Mouse (Mus musculus): ENCODE results near the gene Cdkn3. TPM values are rescaled to one million over a fixed set of nuclear protein-coding genes. Genes with fewer than 3 reads are reported as not detected.
"Not testable (repeated sequence)": the region's sequence is repeated elsewhere in the genome, so short reads cannot be mapped to it uniquely, and the experiment has no call there.

Gene Cdkn3
- polyA plus RNA-seq, 1 experiment, result 207 TPM

DNA sequence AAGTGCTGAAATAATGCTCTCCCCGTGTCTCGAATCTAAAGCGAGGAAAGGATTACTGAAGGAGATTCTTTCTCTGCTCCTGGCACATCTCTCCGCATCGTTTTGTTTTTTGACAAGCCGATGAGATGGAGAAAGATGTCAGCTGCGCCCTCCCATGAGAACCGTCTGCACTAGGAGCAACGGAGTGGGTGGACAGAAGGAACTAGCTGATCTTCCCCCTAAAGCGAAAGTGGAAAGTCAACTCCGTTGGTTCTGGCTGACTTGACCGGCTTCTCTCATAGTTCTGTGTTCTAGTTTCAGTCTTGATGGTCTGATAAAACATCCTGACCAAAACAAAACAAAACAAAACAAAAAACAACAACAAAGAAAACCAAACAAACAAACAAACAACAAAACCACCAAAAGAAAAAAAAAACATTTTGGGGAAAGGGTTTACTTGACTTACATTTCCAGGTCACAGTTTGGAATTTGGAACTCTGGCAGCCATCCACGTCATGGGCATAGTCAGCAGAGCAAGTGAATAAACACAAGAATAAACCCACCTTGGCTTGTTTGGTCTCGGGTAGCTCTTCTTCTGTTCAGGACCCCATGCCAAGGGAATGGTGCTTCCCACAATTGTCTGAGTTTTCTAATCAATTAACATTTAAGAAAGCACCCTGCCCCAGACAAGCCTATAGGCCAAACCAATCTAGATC lies 25.4 kb upstream of the Cdkn3 start:
- Histone ChIP-seq H3K36me3 (ENCODE audit: control insufficient read depth, insufficient read depth, low read length) (no peaks in the 10 kb centered on the region), H3K27me3 (ENCODE audit: control insufficient read depth, insufficient read depth, low read length) (no peaks in the 10 kb centered on the region), H3K4me3 (ENCODE audit: control insufficient read depth, low read depth, low read length) (no peak overlapping the region), H3K27ac (ENCODE audit: control insufficient read depth, insufficient read depth, low read depth, low read length) (no peak overlapping the region), H3K4me1 (ENCODE audit: control insufficient read depth, insufficient read depth, low read length) (peaks cover 5% of the 10 kb centered on the region)
- no peak for TF ChIP-seq POLR2A (IDR thresholded peaks at IDR 0.05; ENCODE audit: control insufficient read depth, low read depth, low read length)
- TF ChIP-seq CTCF (IDR thresholded peaks at IDR 0.05; ENCODE audit: control insufficient read depth, insufficient read depth, insufficient replicate concordance, low read depth, low read length), result no peak

DNA sequence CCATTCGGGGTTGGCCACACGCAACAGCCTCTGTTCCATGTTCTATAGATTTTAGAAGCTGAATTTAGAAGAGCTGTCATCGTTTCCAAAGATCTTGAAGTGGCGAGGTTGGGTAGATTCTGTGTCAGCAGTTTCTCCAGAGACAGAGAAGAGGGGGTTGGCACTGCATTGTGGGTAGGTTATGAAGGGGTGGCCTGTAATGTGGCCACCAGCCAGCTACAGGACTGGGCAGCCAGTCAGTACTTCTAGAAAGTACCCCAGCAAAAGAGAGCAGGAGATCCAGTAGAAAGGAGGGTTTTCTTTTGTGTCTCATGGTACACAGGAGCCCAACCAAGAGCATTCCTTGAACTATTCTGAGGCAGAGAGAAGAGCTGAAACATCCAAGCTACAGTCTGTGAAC lies 24.0 kb upstream of the Cdkn3 start:
- Histone ChIP-seq H3K27me3 (ENCODE audit: control insufficient read depth, insufficient read depth, low read length) (no peaks in the 10 kb centered on the region), H3K27ac (ENCODE audit: control insufficient read depth, insufficient read depth, low read depth, low read length) (no peak overlapping the region), H3K4me1 (ENCODE audit: control insufficient read depth, insufficient read depth, low read length) (peaks cover 5% of the 10 kb centered on the region), H3K36me3 (ENCODE audit: control insufficient read depth, insufficient read depth, low read length) (no peaks in the 10 kb centered on the region), H3K4me3 (ENCODE audit: control insufficient read depth, low read depth, low read length) (no peak overlapping the region)
- TF ChIP-seq CTCF (IDR thresholded peaks at IDR 0.05; ENCODE audit: control insufficient read depth, insufficient read depth, insufficient replicate concordance, low read depth, low read length), result no peak
- no peak for TF ChIP-seq POLR2A (IDR thresholded peaks at IDR 0.05; ENCODE audit: control insufficient read depth, low read depth, low read length)

DNA sequence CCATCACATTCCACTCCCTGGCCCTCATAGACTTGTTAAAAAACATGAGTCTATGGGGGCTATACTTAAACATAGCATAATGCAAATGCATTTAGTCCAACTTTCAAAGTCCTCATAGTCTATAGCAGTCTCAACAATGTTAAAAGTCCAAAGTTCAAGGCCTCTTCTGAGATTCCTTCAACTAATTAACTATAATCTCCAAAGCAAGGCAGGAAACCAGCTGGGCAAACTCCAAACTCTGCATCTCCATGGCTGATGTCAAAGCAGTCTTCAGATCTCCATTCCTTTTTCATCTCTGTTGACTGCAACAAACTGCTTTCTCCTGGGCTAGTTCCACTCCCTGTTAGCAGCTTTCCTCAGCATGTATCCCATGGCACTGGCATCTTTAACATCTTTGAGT lies 23.0 kb upstream of the Cdkn3 start:
- H3K4me3 ChIP-seq (ENCODE audit: control insufficient read depth, low read depth, low read length); H3K27me3 ChIP-seq (ENCODE audit: control insufficient read depth, insufficient read depth, low read length); H3K36me3 ChIP-seq (ENCODE audit: control insufficient read depth, insufficient read depth, low read length); H3K27ac ChIP-seq (ENCODE audit: control insufficient read depth, insufficient read depth, low read depth, low read length); H3K4me1 ChIP-seq (ENCODE audit: control insufficient read depth, insufficient read depth, low read length): not testable (repeated sequence)

DNA sequence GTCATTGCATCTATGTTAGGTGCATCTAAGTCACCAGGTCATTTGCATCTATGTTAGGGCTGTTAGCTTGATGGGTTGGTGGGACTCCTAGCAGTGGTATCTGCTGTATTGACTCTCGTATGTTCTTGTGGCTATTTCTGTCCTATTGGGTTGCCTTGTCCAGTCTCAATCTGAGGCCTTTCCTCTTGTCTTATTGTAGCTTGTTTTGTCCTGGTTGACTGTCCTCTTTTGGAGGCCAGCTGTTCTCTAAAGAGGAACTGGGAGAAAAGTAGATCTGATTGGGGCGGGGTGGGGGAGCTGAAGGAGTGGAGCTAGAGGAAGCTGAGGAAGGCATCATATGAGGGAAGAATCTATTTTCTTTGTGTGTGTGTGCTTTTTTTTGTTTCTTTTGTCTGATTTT lies 17.7 kb upstream of the Cdkn3 start:
- no peaks in the 10 kb centered on the region for H3K27me3 ChIP-seq (ENCODE audit: control insufficient read depth, insufficient read depth, low read length)
- no peak overlapping the region for H3K27ac ChIP-seq (ENCODE audit: control insufficient read depth, insufficient read depth, low read depth, low read length)
- no peaks in the 10 kb centered on the region for H3K36me3 ChIP-seq (ENCODE audit: control insufficient read depth, insufficient read depth, low read length)
- no peak overlapping the region for H3K4me3 ChIP-seq (ENCODE audit: control insufficient read depth, low read depth, low read length)
- TF ChIP-seq CTCF (IDR thresholded peaks at IDR 0.05; ENCODE audit: control insufficient read depth, insufficient read depth, insufficient replicate concordance, low read depth, low read length) (no peak), POLR2A (IDR thresholded peaks at IDR 0.05; ENCODE audit: control insufficient read depth, low read depth, low read length) (no peak)
- no peaks in the 10 kb centered on the region for H3K4me1 ChIP-seq (ENCODE audit: control insufficient read depth, insufficient read depth, low read length)

DNA sequence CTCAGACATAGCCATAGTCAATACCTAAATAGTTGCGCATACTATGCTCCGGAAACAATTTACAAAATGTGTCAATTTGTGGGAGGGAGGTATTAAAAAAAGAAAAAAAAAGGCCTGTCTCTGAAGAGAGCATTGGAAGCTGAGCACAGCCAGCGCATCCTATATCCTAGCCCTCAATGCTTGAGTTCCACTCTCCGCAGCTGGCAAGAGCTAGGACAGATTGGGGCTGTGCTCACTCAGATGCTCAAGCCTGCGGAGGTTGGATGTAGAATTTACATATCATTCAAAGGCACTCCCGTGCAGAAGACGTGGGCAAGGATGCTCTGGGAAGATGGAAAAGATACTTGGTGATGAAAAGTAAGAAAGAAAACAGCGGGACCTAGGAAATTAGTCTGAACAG lies 14.9 kb upstream of the Cdkn3 start:
- no peak overlapping the region for H3K4me3 ChIP-seq (ENCODE audit: control insufficient read depth, low read depth, low read length)
- TF ChIP-seq POLR2A (IDR thresholded peaks at IDR 0.05; ENCODE audit: control insufficient read depth, low read depth, low read length), result no peak
- TF ChIP-seq CTCF (IDR thresholded peaks at IDR 0.05; ENCODE audit: control insufficient read depth, insufficient read depth, insufficient replicate concordance, low read depth, low read length), result no peak
- no peaks in the 10 kb centered on the region for H3K4me1 ChIP-seq (ENCODE audit: control insufficient read depth, insufficient read depth, low read length)
- no peak overlapping the region for H3K27ac ChIP-seq (ENCODE audit: control insufficient read depth, insufficient read depth, low read depth, low read length)
- no peaks in the 10 kb centered on the region for H3K27me3 ChIP-seq (ENCODE audit: control insufficient read depth, insufficient read depth, low read length)
- no peaks in the 10 kb centered on the region for H3K36me3 ChIP-seq (ENCODE audit: control insufficient read depth, insufficient read depth, low read length)

DNA sequence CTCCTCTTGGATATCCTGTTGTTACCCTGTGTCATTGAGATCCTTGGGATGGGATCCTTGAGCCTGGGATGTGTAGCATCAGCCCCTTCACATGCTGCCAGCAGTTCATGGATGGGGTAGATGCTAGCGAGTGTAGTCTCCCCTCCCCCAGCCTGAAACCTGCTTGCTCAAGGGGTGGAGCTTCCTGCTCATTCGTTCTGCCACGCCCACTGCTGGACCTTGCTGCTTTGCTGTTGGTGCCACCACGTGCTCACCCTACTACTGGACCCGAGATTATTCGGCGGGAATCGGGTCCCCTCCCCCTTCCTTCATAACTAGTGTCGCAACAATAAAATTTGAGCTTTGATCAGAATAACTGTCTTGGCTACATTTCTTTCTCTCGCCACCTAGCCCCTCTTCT lies 6.0 kb upstream of the Cdkn3 start:
- not testable (repeated sequence) for H3K27me3 ChIP-seq (ENCODE audit: control insufficient read depth, insufficient read depth, low read length); H3K27ac ChIP-seq (ENCODE audit: control insufficient read depth, insufficient read depth, low read depth, low read length); H3K4me3 ChIP-seq (ENCODE audit: control insufficient read depth, low read depth, low read length); H3K4me1 ChIP-seq (ENCODE audit: control insufficient read depth, insufficient read depth, low read length); H3K36me3 ChIP-seq (ENCODE audit: control insufficient read depth, insufficient read depth, low read length)

DNA sequence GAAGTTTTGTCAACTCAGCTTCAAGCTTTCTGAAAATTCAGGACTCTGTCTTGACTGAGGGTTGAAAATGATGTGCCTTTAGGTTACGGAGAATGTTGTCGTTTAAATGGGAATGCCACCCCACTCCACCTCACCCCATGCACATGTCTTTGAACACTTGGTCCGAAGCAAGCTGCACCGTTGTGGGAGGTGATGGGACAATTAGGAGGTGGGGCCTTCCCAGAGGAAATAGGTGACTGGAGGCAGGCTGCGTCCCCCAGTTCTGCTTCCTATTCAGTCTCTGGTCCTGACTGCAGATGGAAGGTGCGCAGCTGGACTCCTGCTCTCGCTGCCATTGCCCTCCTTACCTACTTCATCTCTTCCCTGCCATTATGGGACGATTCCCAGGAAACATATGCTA lies 4.5 kb upstream of the Cdkn3 start:
- no peaks in the 10 kb centered on the region for H3K36me3 ChIP-seq (ENCODE audit: control insufficient read depth, insufficient read depth, low read length)
- no peaks in the 10 kb centered on the region for H3K27me3 ChIP-seq (ENCODE audit: control insufficient read depth, insufficient read depth, low read length)
- TF ChIP-seq CTCF (IDR thresholded peaks at IDR 0.05; ENCODE audit: control insufficient read depth, insufficient read depth, insufficient replicate concordance, low read depth, low read length) (no peak), POLR2A (IDR thresholded peaks at IDR 0.05; ENCODE audit: control insufficient read depth, low read depth, low read length) (no peak)
- H3K4me1 ChIP-seq (ENCODE audit: control insufficient read depth, insufficient read depth, low read length), result peaks cover 7% of the 10 kb centered on the region
- no peak overlapping the region for H3K4me3 ChIP-seq (ENCODE audit: control insufficient read depth, low read depth, low read length)
- no peak overlapping the region for H3K27ac ChIP-seq (ENCODE audit: control insufficient read depth, insufficient read depth, low read depth, low read length)

DNA sequence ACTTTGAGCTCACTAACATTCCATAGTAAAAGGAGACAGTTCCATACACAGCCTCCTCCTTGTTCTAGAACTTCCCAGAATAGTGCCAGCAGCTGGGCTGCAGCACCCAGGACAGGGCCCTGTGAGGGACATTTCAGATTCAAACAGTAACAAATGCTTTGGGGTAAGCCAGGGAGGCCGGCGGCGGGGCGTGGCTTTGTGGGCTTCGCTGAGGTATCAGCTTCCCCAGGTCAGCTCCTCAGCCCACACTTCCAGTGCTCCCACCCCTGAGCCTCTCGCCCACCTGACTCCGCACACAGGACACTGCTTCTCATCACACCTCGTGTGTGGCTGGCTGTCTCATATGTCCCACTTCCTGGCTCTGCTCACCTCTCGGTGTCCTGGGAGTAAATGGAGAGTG lies 2.6 kb upstream of the Cdkn3 start:
- Histone ChIP-seq H3K27me3 (ENCODE audit: control insufficient read depth, insufficient read depth, low read length) (no peaks in the 10 kb centered on the region), H3K4me3 (ENCODE audit: control insufficient read depth, low read depth, low read length) (peak overlapping the region; percentile 76), H3K4me1 (ENCODE audit: control insufficient read depth, insufficient read depth, low read length) (peaks cover 8% of the 10 kb centered on the region), H3K36me3 (ENCODE audit: control insufficient read depth, insufficient read depth, low read length) (no peaks in the 10 kb centered on the region), H3K27ac (ENCODE audit: control insufficient read depth, insufficient read depth, low read depth, low read length) (no peak overlapping the region)
- no peak for TF ChIP-seq CTCF (IDR thresholded peaks at IDR 0.05; ENCODE audit: control insufficient read depth, insufficient read depth, insufficient replicate concordance, low read depth, low read length)
- no peak for TF ChIP-seq POLR2A (IDR thresholded peaks at IDR 0.05; ENCODE audit: control insufficient read depth, low read depth, low read length)
